Mouse (Mus musculus) layer of hippocampus, postnatal 36 days (tissue): ENCODE results near the gene Pax7. TPM values are rescaled to one million over a fixed set of nuclear protein-coding genes. Genes with fewer than 3 reads are reported as not detected.

Experiments used
- total RNA-seq, 2 experiments: library from RNA; stranded (reverse); gene quantifications; 2 replicates each; pipeline ENCODE4 v1.2.3; 2021

Gene Pax7
- total RNA-seq, 2 experiments from 2014 or later: 0.05 TPM; not detected in 1

Other genes with a start within 250 kb of the Pax7 start
- not detected for gene Gm21969, start 230.3 kb downstream of the Pax7 start, total RNA-seq
- gene Aldh4a1, start 210.7 kb downstream of the Pax7 start, total RNA-seq: 10 to 100 TPM; 19.0 to 20.1 TPM
- not detected for gene Tas1r2, start 180.0 kb downstream of the Pax7 start, total RNA-seq
- 1 to 10 TPM; 8.7 to 9.9 TPM for gene Klhdc7a, start 134.5 kb upstream of the Pax7 start, total RNA-seq